Mouse (Mus musculus): ENCODE data around the gene Postn. TPM values are rescaled to one million over a fixed set of nuclear protein-coding genes. Genes with fewer than 3 reads are reported as not detected.

Postn gene
- total RNA-seq (2021) = 1 to 10 TPM; 3.2 TPM
- long read RNA-seq, experiment 1, partial matches to known transcripts = 0 of 1 reads
- long read RNA-seq, experiment 1, other reads (novel, unspliced or antisense) = 0 of 1 reads
- long read RNA-seq, experiment 2 = 0 reads

DNA sequence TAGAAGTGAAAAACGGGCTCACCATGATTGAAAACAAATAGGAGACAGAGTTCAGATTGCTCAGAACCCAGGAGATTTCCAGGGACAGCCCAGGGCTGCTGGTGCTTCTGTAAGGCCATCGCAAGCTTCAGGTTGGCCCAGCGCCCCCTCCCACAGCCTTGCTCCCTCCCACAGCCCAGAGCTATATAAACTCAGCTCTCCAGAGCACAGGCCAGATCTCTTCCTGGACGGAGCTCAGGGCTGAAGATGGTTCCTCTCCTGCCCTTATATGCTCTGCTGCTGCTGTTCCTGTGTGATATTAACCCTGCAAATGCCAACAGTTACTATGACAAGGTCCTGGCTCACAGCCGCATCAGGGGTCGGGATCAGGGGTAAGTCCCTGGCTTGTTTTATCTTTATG lies at the start of gene Postn:
Gene Postn, plus strand, starts transcription at position 213 of the 400 bp plus-strand sequence.
- DNase-seq (ENCODE audit: extremely low spot score in 1 of 2, low spot score in 2 of 2) = no peak
- intact Hi-C loops (cut with DNase I) = no loop called here
- no peak for TF ChIP-seq CTCF (IDR thresholded peaks at IDR 0.05)
- Histone ChIP-seq H3K27ac (no peak within 1 kb of the TSS), H3K4me3 (no peak within 1 kb of the TSS)

DNA sequence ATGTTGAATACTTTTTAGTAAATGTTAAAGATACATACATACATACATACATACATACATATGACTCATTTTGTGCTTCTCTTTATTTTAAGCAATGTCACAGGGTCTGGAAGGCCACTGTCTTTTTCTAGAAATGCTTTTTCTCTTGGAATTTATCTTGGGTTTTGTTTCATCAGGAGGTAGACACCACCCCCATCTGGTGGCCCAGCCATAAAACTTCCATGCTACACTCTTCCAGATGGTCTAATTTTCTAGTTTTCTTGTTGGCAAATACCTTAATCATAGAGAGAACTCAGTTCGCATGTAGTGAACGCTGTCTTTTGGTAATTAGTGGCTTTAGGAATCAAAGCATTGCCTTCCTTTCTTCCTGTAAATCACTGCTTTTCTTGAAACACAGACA lies 46.9 kb upstream of the Postn start:
- intact Hi-C loops (cut with DNase I) = loop anchor here (2.0 to 10.0 kb wide), 5 partner anchors 157 to 789 kb away; partner anchors contain the start of genes Trpc4 and Ufm1
- DNase-seq (ENCODE audit: extremely low spot score in 1 of 2, low spot score in 2 of 2) = no peak
- peak; percentile 69 for TF ChIP-seq CTCF (IDR thresholded peaks at IDR 0.05)
- Histone ChIP-seq H3K27ac (no peak overlapping the region), H3K4me3 (no peak overlapping the region)

DNA sequence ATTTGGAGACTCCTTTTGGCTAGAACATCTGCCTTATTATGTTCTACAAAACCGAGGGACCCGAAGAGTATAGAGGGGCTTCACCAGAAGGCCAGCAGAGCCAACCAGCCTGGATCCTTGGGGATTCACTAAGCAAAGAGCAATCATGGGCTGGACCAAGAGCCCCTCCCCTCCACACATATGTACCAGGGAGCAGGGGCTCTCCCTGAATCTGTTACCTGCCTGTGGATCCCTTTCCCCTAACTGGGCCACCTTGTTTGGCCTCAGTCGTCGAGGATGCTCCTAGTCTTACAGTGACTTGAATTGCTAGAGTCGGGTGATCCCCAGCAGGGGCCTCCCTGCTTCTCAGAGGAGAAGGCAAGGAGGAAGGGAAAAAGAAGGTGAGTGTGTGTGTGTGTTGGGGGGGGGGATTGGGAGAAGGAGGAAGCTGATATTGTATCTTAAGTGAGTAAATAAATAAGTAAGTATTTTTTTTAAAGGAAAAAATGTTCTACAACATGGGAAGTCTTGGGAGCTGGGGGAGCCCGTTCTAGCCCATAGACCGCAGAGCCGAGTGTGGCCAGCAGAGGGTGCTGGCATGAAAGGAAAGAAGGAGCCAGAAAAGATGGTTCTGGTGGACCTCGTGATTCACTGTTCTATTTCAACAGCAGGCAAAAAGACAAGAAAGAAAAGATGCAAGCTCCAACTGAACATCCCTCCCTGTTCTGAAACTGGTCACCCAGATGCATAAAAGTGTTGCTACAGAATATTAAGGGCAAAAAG lies 7.8 kb upstream of the Postn start:
- peak; percentile 89 for TF ChIP-seq CTCF (IDR thresholded peaks at IDR 0.05)
- DNase-seq (ENCODE audit: extremely low spot score in 1 of 2, low spot score in 2 of 2) = peak; percentile 70 to 86
- intact Hi-C loops (cut with DNase I) = loop anchor here (1.0 kb wide), 2 partner anchors 319 to 618 kb away; no protein-coding TSS in a partner anchor
- H3K27ac ChIP-seq = no peak overlapping the region
- H3K4me3 ChIP-seq = no peak overlapping the region

DNA sequence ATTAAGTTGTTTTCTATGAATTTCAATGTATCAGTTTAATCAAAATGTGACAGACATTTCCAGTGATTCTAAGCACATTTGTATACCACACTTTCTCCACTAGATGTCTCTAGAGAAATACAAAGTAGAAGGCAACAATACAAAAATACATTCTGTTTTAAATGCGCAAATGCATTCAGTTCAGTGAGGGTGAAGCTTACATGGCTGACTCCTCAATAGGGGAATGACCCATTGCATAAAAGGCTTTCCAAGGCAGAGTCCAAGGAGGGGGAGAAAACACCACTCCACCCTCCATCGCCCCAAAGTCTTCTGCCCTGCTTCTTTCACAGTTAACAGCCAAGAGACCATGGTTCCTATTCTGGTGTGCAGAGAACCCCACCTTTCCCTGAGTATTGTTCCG lies 3.3 kb upstream of the Postn start:
- no peak for DNase-seq (ENCODE audit: extremely low spot score in 1 of 2, low spot score in 2 of 2)
- H3K4me3 ChIP-seq = no peak overlapping the region
- peak; percentile 73 for TF ChIP-seq CTCF (IDR thresholded peaks at IDR 0.05)
- intact Hi-C loops (cut with DNase I) = loop anchor here (1.0 to 5.0 kb wide), 3 partner anchors 170 to 332 kb away; no protein-coding TSS in a partner anchor
- H3K27ac ChIP-seq = no peak overlapping the region

DNA sequence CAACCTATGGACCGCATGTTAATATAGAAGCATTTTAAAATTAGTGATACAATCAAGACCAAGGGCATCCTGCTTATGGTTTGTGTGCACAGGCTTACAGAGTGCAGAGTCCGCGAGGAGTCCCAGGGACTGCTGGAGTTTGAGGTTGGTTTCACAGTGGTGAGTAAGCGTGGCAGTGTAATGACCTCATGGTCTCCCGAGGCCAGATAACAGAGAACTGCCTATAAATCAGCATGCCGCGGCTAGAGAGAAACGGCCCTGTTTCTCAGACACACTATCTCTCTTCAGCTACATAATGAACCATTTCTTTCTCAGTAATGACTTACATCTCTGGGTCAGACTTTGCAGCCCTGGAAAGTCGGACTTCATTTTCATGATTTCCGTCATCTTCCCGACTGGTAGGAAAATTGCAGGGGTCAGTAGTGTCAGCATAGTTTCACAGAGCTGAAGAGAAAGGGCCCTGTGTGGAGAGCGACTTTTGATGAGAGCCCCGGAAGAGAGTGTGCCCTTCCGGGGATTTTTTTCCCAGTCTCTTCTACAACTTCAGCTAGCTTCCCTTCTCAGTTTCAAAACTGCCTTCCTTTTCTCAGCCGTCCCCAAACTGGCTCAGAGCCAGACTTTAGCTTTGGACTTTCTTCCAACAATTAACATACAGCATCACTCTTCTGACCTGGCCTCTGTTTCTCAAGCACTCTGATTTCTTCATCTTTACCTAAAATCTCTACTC lies 2.3 kb upstream of the Postn start:
- intact Hi-C loops (cut with DNase I) = loop anchor here (5.0 kb wide), 1 partner anchor 169 kb away; no protein-coding TSS in a partner anchor
- DNase-seq (ENCODE audit: extremely low spot score in 1 of 2, low spot score in 2 of 2) = no peak
- TF ChIP-seq CTCF (IDR thresholded peaks at IDR 0.05) = no peak
- Histone ChIP-seq H3K27ac (no peak overlapping the region), H3K4me3 (no peak overlapping the region)

DNA sequence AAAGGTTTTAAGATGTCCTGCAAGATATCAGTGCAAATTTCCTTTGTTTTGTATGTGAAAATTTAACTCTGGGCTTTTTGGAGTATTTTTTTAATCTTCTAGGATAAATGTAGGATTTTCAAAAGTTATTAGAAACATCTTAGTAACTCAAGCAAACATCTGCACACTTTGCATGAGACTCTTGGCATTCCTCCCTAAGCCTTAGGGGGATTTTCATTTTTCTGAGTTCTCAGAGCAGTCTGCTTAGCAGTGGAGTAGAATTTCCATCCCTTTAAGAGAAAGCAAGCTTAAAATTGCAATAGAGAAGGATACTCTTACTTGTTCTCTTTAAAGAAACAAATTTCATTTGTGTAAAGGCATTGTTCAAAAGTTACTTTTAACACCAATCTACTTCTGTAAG lies 747 bp downstream of the Postn start:
- no peak for DNase-seq (ENCODE audit: extremely low spot score in 1 of 2, low spot score in 2 of 2)
- intact Hi-C loops (cut with DNase I) = no loop called here
- TF ChIP-seq CTCF (IDR thresholded peaks at IDR 0.05) = no peak
- Histone ChIP-seq H3K4me3 (no peak overlapping the region), H3K27ac (no peak overlapping the region)

DNA sequence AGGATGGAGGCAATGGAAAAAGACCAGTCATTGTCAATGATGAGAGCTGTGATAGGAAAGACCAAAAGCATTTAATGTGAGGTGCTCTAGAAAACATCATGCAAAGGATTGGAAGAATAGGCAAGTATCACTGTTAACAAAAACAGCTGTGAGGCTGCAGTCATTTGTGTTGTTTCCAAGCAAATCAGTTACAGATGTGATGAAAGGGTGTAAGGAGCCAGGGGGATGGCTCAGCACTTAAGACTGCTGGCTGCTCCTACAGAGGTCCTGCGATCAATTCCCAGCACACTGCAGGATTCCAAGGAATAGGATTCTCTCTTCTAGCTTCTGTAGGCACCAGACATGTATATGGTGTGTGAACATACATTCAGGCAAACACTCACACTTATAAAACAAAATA lies 10.1 kb downstream of the Postn start:
- Histone ChIP-seq H3K4me3 (no peak overlapping the region), H3K27ac (no peak overlapping the region)
- no peak for TF ChIP-seq CTCF (IDR thresholded peaks at IDR 0.05)
- intact Hi-C loops (cut with DNase I) = no loop called here
- no peak for DNase-seq (ENCODE audit: extremely low spot score in 1 of 2, low spot score in 2 of 2)

DNA sequence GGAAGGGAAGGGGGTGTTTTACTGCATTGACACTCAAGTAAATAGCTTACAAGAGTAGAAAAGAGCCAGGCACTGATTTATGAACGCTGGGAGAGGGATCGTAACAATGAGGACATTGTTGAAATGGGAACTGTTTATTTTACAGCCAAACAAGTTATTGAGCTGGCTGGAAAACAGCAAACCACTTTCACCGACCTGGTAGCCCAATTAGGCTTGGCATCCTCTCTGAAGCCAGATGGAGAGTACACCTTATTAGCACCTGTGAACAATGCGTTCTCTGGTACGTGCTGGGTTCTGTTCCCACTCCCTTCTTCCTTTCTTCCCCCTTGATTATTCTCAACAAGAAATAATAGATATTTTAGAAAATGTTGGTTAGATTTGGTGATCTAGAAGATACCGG lies 11.7 kb downstream of the Postn start:
- H3K27ac ChIP-seq = no peak overlapping the region
- intact Hi-C loops (cut with DNase I) = no loop called here
- DNase-seq (ENCODE audit: extremely low spot score in 1 of 2, low spot score in 2 of 2) = no peak
- no peak overlapping the region for H3K4me3 ChIP-seq
- no peak for TF ChIP-seq CTCF (IDR thresholded peaks at IDR 0.05)

DNA sequence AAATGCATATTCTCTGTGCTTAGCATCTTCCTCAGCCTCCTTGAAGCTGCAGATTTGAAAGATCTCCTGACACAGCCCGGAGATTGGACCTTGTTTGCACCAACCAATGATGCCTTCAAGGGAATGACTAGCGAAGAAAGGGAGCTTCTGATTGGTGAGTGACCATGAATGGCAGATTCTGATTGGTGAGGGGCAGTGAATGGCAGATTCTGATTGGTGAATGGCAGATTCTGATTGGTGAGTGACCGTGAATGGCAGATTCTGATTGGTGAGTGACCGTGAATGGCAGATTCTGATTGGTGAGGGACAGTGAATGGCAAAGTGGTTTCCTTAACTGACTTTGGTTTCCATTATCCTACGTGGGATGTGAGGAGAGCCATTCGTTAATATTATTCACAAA lies 15.1 kb downstream of the Postn start:
- TF ChIP-seq CTCF (IDR thresholded peaks at IDR 0.05) = no peak
- Histone ChIP-seq H3K27ac (no peak overlapping the region), H3K4me3 (no peak overlapping the region)
- intact Hi-C loops (cut with DNase I) = no loop called here
- DNase-seq (ENCODE audit: extremely low spot score in 1 of 2, low spot score in 2 of 2) = no peak

DNA sequence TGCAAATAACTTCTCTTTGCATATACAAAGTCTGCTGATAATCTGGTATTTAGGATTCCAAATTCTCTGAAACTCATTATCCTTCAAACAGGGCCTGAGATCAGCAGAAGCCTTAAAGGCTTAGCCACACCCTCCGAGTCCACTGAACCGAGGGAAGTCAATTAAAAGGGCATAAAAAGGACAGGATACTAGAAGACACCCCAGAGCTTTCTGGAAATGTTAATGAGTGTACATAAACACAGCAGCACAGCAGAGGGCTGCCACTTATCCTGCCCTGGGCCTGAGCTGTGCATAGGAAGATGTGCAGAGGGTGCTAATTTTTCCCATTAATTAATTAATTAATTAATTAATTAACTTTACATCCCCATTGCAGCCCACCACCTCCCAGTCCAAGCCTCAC lies 16.7 kb downstream of the Postn start:
- DNase-seq (ENCODE audit: extremely low spot score in 1 of 2, low spot score in 2 of 2) = no peak
- Histone ChIP-seq H3K4me3 (no peak overlapping the region), H3K27ac (no peak overlapping the region)
- intact Hi-C loops (cut with DNase I) = no loop called here
- no peak for TF ChIP-seq CTCF (IDR thresholded peaks at IDR 0.05)

DNA sequence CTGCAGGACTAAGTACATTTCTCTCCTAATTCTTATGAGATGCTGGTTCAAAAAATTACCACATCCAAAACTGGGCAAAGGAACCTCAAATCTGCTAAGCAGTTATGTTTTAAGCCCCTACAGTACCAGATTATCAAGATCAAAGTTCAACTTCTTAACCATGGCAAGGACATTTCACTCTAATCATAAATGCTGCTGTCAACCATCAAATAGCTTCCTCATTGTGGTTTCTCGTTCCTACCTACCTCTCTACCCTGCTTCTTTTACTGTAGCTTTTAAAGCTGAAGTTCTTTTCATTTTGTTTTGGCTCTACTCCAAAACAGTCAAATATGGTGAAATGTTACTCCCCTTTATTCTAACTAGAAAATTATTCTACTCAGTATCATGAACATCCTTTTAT lies 17.2 kb downstream of the Postn start:
- intact Hi-C loops (cut with DNase I) = no loop called here
- no peak for TF ChIP-seq CTCF (IDR thresholded peaks at IDR 0.05)
- no peak for DNase-seq (ENCODE audit: extremely low spot score in 1 of 2, low spot score in 2 of 2)
- H3K4me3 ChIP-seq = no peak overlapping the region
- H3K27ac ChIP-seq = no peak overlapping the region

DNA sequence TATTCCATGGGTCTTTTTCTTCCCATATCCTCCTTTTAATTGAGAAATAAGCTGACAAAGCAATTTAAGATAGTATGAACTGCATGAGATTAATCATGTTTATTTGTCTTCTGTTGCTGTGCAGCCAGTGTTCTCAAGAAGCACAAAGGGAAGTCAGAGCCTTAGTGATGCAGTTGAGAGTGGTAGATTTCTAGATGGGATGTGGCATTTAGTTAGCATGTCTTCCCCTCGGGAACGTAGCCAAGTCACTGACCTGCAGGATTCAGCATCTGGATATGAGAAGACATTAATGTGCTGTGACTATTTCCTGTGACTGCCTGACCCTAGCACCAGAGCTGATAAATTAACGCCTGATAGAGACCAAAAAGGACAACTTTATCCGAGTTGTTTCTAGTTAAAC lies 19.1 kb downstream of the Postn start:
- intact Hi-C loops (cut with DNase I) = no loop called here
- no peak for DNase-seq (ENCODE audit: extremely low spot score in 1 of 2, low spot score in 2 of 2)
- Histone ChIP-seq H3K4me3 (no peak overlapping the region), H3K27ac (no peak overlapping the region)
- TF ChIP-seq CTCF (IDR thresholded peaks at IDR 0.05) = no peak

Measured in left cerebral cortex, adult 2 months (tissue).